Mouse (Mus musculus) lung, adult 2 months (tissue): ENCODE data around the gene Tmem255b. TPM values are rescaled to one million over a fixed set of nuclear protein-coding genes. Genes with fewer than 3 reads are reported as not detected.

Experiments used
- DNase-seq: peaks from one replicate; pipeline ENCODE4 v3.0.0; 2022
- H3K4me1 ChIP-seq: fragments of 200-500 bp; 2 replicates; pipeline ENCODE4 v1.6.1; 2011; ENCODE audit warnings: low read length; ENCODE audit not compliant: control insufficient read depth, insufficient read depth
- H3K4me3 ChIP-seq: fragments of 200-500 bp; replicated peaks from 2 replicates; pipeline ENCODE3; 2011; ENCODE audit warnings: low read depth, mild to moderate bottlenecking, control low read depth, low read length; ENCODE audit errors: extremely low read depth
- CTCF ChIP-seq: fragments of 200-500 bp; IDR thresholded peaks from 2 replicates; pipeline ENCODE4 v1.5.1; 2011; ENCODE audit warnings: mild to moderate bottlenecking, low read length, control low read depth; ENCODE audit not compliant: insufficient read depth
- POLR2A ChIP-seq: fragments of 200-500 bp; IDR thresholded peaks from 2 replicates; pipeline ENCODE4 v1.6.1; 2011; ENCODE audit warnings: low read depth, mild to moderate bottlenecking, control low read depth, low read length, borderline replicate concordance; ENCODE audit errors: extremely low read depth
- WGBS: fragments of 180-500 bp; shearing (Covaris S2); methylation state at CpG from one replicate; pipeline ENCODE4 v1.1.7; 2018; 5-methylcytosine and 5-hydroxymethylcytosine counted together
- polyA plus RNA-seq: library from polyadenylated mRNA; depleted of rRNA; stranded (reverse); fragments of >200 nt; gene quantifications from 2 replicates; pipeline ENCODE4 v1.2.3, GENCODE M21; 2012

Gene Tmem255b
- polyA plus RNA-seq, 1 experiment, result 7.3 TPM

DNA sequence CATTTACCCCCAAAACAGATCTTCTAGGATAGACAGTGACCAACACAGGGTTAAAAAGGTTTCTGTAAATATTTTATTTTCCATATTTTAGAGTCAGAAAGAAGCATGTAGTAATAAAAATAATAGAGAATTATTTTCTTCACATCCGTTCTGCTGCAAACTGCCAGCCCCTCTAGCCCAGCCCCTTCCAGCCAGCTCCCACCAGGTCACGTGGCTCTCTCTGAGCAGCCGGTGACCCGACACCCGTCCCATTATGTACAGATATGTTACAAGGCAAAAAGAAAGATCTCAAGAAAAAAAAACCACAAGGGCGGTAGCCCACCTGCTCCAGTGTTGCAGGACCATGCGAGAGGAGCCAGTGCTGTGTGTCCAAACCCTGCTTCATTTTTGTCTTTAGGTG lies 30.3 kb downstream of the Tmem255b start:
- Histone ChIP-seq H3K4me1 (peaks cover 5% of the 10 kb centered on the region), H3K4me3 (no peak overlapping the region)
- 63% methylated on average over 7 of the region's 7 CpGs for WGBS
- no peak for DNase-seq
- TF ChIP-seq POLR2A (no peak), CTCF (no peak)

DNA sequence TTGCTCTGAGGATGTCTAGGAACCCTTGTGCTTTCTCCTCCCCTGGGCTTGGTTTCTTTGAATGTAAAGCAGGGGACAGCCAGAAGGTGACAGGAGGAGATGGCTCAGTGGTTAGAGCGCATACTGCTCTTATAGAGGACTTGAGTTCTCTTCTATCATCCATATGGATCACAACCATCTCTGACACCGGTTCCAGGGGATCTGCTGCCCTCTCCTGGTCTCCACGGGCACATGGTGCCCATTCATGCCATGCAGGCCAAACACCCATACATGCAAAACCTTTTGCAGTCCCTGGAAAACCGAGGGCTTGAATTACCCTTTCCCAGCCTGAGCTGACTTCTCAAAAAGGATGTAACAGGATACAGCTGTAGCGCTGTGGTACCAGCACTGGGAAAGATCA lies 32.0 kb downstream of the Tmem255b start:
- DNase-seq, result no peak
- WGBS, result 67% methylated on average over 5 of the region's 5 CpGs
- TF ChIP-seq POLR2A (no peak), CTCF (peak; percentile 53)
- Histone ChIP-seq H3K4me3 (no peak overlapping the region), H3K4me1 (no peaks in the 10 kb centered on the region; the same call in 1 of the 2 replicates)

DNA sequence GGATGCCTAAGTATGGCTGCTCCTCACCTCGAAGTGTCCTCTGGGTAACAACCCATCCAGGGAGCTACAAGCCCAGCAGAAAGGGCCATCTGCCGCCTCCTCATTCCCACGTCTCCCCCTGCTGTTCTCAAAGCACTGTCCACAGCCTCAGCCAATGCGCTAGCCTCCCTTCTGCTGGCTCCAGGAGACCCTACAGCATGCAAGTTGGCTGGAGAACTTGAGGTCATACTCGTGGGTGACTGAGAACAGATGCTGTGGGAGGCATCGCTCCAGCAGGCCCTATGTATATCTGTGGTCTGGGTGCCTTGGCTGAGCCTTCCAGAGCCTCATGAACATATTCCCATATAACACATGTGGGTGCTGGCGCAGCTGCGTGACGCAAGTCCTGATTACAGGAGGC lies 33.7 kb downstream of the Tmem255b start:
- no peak overlapping the region for H3K4me3 ChIP-seq
- no peak for TF ChIP-seq POLR2A
- no peak for TF ChIP-seq CTCF
- H3K4me1 ChIP-seq, result no peaks in the 10 kb centered on the region
- 78% methylated on average over 9 of the region's 9 CpGs for WGBS
- DNase-seq, result no peak

DNA sequence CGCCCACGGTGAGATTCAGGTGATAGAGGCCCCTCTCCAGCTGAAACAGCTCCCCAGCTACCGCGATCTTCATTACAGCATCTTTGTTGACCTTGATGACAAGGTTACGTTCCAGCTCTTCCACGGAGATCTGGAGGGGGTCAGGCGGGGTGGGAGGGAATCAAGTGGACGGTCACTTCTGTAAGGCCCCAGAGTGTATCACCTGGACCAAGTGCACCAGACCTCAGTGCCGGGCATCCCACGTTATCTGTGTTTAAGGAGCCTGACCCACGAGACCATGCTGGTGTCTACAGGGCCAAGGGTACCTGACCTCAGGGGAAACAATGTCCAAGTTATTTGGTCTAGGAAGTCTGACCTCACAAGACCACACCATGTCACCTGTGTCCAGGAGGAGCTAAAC lies 36.5 kb downstream of the Tmem255b start:
- DNase-seq, result no peak
- no peak for TF ChIP-seq CTCF
- no peak for TF ChIP-seq POLR2A
- no peaks in the 10 kb centered on the region for H3K4me1 ChIP-seq
- WGBS, result 80% methylated on average over 11 of the region's 11 CpGs
- no peak overlapping the region for H3K4me3 ChIP-seq

DNA sequence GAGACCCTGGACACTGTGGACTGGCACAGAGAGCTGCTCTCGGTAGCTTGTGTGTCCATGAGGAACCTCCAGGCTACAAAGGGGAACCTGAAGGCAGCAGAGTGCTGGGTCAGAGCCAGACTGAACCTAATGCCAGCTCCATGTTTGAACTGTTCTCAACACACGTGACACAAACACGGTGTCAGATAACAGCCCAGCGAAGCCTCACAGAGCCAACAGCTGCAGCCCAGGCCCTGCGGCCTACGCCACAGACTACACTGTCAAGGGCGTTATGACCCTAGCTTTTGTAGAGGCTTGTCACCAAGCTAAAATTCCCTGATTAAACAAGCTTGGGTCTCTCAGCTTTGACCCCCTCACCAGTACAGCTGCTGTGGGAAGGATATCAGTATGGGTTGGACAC lies 37.3 kb downstream of the Tmem255b start:
- 57% methylated on average over 7 of the region's 7 CpGs for WGBS
- no peak overlapping the region for H3K4me3 ChIP-seq
- H3K4me1 ChIP-seq, result no peaks in the 10 kb centered on the region
- DNase-seq, result peak; percentile 46
- TF ChIP-seq POLR2A (no peak), CTCF (no peak)

DNA sequence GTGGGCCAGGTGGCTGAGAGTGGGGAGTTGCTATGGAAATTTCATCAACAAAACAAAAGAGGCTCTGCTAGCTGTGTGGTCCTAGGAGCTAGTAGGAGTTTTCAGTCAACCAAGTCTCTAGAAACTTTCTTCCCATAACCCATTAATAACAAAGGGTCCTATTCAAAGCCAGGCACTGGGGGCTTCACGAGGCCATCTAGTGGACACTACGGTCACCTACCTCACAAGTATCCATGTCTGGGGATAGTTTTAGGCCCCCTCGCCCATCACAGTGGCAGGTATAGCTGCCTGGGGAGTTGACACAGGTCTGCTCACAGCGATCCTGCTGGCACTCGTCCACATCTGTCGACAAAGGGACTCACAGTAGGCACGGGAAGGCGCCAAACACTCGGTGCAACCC lies 40.9 kb downstream of the Tmem255b start:
- Histone ChIP-seq H3K4me3 (no peak overlapping the region), H3K4me1 (peaks cover 4% of the 10 kb centered on the region)
- TF ChIP-seq POLR2A, result no peak
- TF ChIP-seq CTCF, result peak; percentile 24; the same call in 1 of the 2 replicates
- WGBS, result 61% methylated on average over 9 of the region's 9 CpGs
- no peak for DNase-seq

DNA sequence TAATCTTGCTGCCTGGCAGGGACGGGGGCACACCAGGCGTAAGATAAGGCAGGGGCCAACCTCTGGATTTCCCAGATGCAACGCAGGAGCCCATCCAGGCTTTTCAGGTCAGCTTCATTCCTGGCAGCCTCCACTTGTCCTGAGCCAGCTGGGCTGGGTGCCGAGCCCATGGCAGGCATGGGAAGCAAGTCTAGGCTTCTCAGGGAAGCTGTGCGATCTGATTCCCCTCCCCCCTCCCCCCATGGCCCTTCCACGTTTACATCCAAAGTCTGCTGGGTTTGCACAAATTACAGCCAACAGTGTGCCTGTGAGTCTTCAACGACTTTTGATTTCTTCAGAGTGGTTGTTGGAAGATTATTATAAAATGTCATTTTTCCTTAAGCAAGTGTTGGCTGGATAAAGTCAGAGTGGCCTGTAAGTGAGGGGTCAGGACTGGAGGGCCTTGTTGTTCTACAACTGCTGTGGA lies 46.1 kb downstream of the Tmem255b start:
- DNase-seq, result no peak
- no peak overlapping the region for H3K4me3 ChIP-seq
- no peak for TF ChIP-seq POLR2A
- no peak for TF ChIP-seq CTCF
- 49% methylated on average over 7 of the region's 7 CpGs for WGBS
- H3K4me1 ChIP-seq, result peaks cover 9% of the 10 kb centered on the region

DNA sequence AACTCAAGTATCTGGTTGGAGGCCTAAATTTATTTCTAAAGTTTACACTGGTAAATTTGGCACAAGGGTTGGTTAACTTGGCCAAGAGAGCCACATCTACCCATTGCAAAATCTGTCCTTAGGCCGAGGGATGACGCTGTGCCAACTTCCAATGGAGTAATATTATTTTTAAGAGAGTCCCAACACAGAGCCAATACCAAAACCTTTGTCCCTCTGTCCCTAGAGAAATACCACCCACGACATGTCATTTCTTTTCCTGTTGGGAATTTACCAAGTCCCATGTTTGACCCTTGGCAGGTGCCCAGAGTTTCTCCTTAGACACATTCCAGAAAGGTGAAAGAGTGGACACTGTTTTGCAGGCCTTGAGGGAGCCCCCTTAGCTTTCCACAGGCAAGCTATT lies 46.6 kb downstream of the Tmem255b start:
- 47% methylated on average over 3 of the region's 3 CpGs for WGBS

DNA sequence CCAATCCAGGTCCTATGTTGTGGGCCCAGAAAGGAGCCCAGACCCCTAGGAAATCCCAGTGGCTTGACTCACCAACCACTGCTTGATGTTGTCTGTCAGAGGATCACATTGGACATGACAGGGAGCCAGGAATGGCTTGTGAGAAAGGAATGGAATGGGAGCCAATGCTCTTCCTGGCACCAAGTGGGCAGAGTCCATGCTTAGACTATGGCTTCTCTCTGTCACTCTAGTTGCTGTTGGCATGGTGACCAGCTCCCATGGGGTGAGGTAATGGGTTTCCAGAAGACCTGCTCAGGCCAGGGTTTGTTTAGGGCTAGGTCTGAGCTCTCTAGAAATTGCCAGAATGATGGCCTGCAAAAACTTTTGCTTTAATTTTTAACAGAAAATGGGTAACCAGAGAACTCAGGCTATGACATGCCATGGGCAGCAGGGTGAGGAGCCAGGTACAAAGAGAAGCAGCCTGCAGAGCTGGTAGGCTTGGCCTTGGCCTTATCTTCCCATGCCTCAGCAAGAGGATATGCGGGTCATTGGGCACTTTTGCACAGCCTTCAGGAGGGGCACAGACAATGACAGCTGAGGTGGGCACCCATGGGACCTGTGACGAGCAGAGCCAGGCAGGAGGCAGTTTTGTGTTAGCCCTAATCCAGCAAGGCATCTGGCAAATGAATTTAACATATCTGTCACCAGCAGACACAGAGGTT lies 47.3 kb downstream of the Tmem255b start:
- TF ChIP-seq POLR2A (no peak), CTCF (no peak)
- H3K4me1 ChIP-seq, result peaks cover 9% of the 10 kb centered on the region
- WGBS, result 87% methylated on average over 2 of the region's 2 CpGs
- no peak overlapping the region for H3K4me3 ChIP-seq
- no peak for DNase-seq

More for the DNA sequence above, 46.6 kb downstream of the Tmem255b start:
- TF ChIP-seq POLR2A (no peak), CTCF (no peak)
- DNase-seq, result peak; percentile 47
- no peak overlapping the region for H3K4me3 ChIP-seq
- peaks cover 9% of the 10 kb centered on the region for H3K4me1 ChIP-seq

DNA sequence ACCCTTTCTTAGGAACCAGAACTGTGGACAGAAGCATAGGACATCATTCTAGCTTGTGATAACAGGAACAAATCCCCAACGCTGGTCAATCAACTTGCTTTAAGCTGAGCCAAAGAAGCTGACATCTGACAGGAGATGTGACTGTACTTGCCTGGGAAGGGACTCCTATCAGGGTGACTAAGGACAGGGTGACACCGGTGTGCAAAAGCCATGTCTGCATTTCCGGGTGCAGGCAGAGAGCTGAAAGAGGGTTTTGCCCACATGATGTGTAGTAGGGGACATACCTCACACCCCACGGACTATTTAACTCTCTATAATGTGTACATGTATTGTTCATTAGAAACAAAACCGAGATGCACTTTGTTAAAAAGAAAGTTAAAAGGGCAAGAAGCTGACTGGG lies 48.2 kb downstream of the Tmem255b start:
- H3K4me1 ChIP-seq, result peaks cover 9% of the 10 kb centered on the region
- WGBS, result 81% methylated on average over 5 of the region's 5 CpGs
- no peak for TF ChIP-seq CTCF
- TF ChIP-seq POLR2A, result no peak
- DNase-seq, result no peak
- no peak overlapping the region for H3K4me3 ChIP-seq

DNA sequence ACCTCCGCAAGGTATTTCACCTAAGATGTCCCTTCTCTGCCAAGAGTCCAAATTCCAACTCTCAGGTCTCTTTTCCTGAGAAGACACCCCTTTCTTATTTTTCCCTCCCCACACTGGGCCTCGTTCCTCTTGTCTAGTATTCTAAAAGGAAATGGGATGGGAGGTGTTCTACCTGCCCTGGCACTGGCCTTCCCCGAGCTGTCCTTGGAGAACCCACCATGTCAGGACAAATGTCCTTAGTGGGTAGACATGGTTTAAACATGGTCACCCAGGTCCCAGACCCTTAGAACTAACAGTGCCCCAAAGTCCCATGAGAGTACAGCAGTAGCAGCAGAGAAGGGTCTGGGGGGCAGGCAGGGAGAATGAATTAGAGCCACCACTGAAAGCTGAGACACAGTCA lies 54.4 kb downstream of the Tmem255b start:
- DNase-seq, result no peak
- peaks cover 26% of the 10 kb centered on the region for H3K4me1 ChIP-seq
- WGBS, result 82% methylated on average over 3 of the region's 3 CpGs
- no peak for TF ChIP-seq CTCF
- TF ChIP-seq POLR2A, result no peak
- H3K4me3 ChIP-seq, result no peak overlapping the region
